Mouse (Mus musculus) spleen, adult 18-20 months (tissue): ENCODE measurements around the gene Trpm5.

Source experiments
- DNase-seq, 2 experiments: peaks; one replicate each; pipeline ENCODE4 v3.0.0; 2022; ENCODE audit warnings: mixed read lengths in 2 of 2

Trpm5 gene

GRCm38 (mm10) chr7:143094592-143095553 lies at the start of gene Trpm5:
TSS of gene Trpm5 (minus strand) at chr7:143094642.
- DNase-seq = peak in 1 of 2 experiments; percentile 55

- DNase-seq = no peak
These were observed 48.2 kb upstream of the Trpm5 start for GRCm38 (mm10) chr7:143142680-143143079.

- DNase-seq = no peak
These were observed 45.5 kb upstream of the Trpm5 start for GRCm38 (mm10) chr7:143139932-143140331.

GRCm38 (mm10) chr7:143138789-143139188 lies 44.3 kb upstream of the Trpm5 start:
- DNase-seq = peak in 1 of 2 experiments; percentile 48

- DNase-seq = no peak
These were observed 42.1 kb upstream of the Trpm5 start for GRCm38 (mm10) chr7:143136561-143136960.

- no peak for DNase-seq
These were observed 41.7 kb upstream of the Trpm5 start for GRCm38 (mm10) chr7:143136125-143136524.

- DNase-seq = no peak
These were observed 38.4 kb upstream of the Trpm5 start for GRCm38 (mm10) chr7:143132815-143133214.

GRCm38 (mm10) chr7:143124902-143125301 lies 30.5 kb upstream of the Trpm5 start:
- DNase-seq = no peak

GRCm38 (mm10) chr7:143123876-143124669 lies 29.6 kb upstream of the Trpm5 start:
- no peak for DNase-seq

- no peak for DNase-seq
These were observed 27.7 kb upstream of the Trpm5 start for GRCm38 (mm10) chr7:143122191-143122590.

- no peak for DNase-seq
These were observed 25.4 kb upstream of the Trpm5 start for GRCm38 (mm10) chr7:143119826-143120225.

- DNase-seq = no peak
These were observed 25.0 kb upstream of the Trpm5 start for GRCm38 (mm10) chr7:143119407-143119806.

- DNase-seq = no peak
These were observed 22.1 kb upstream of the Trpm5 start for GRCm38 (mm10) chr7:143116521-143116920.

- no peak for DNase-seq
These were observed 20.3 kb upstream of the Trpm5 start for GRCm38 (mm10) chr7:143114773-143115172.

- no peak for DNase-seq
These were observed 18.0 kb upstream of the Trpm5 start for GRCm38 (mm10) chr7:143112395-143112794.

- no peak for DNase-seq
These were observed 17.3 kb upstream of the Trpm5 start for GRCm38 (mm10) chr7:143111719-143112118.

- no peak for DNase-seq
These were observed 16.4 kb upstream of the Trpm5 start for GRCm38 (mm10) chr7:143110803-143111202.

GRCm38 (mm10) chr7:143109696-143110095 lies 15.3 kb upstream of the Trpm5 start:
- DNase-seq = no peak

GRCm38 (mm10) chr7:143108996-143109660 lies 14.7 kb upstream of the Trpm5 start:
- DNase-seq = no peak

GRCm38 (mm10) chr7:143108200-143108599 lies 13.8 kb upstream of the Trpm5 start:
- DNase-seq = no peak

- DNase-seq = no peak
These were observed 12.4 kb upstream of the Trpm5 start for GRCm38 (mm10) chr7:143106672-143107465.

GRCm38 (mm10) chr7:143106062-143106461 lies 11.6 kb upstream of the Trpm5 start, which contains the start of gene Kcnq1:
TSS of gene Kcnq1 (plus strand) at chr7:143106362.
- no peak for DNase-seq
